Mouse (Mus musculus): ENCODE measurements around the gene Gm5796. TPM values are rescaled to one million over a fixed set of nuclear protein-coding genes. Genes with fewer than 3 reads are reported as not detected.

Gene Gm5796
- polyA plus RNA-seq (2014; fragmentation: Illumina TruSeq; extraction: RNeasy Lipid Tissue Mini Kit (QIAGEN cat#74804)), result not detected

DNA sequence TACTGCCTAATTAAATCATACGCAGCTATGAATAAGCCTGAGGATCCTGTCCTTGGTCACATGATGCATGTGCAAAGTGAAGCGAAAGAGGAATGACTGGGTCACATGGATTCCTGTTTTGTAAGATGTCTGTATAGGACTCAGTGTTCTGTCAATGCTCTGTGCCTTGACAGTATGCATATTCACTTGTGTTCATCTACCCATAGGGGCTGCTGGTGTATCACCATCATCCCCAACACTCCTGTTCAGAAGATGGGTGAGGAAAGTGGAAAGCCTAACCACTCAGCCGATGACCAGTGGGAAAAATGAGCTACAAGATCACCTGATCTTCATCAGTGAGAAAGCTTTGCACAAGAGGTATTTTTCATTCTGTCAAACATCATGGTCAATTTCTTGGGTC lies at the start of gene Gm5796:
TSS of gene Gm5796 (plus strand) at position 301 of the 400 bp plus-strand sequence.

DNA sequence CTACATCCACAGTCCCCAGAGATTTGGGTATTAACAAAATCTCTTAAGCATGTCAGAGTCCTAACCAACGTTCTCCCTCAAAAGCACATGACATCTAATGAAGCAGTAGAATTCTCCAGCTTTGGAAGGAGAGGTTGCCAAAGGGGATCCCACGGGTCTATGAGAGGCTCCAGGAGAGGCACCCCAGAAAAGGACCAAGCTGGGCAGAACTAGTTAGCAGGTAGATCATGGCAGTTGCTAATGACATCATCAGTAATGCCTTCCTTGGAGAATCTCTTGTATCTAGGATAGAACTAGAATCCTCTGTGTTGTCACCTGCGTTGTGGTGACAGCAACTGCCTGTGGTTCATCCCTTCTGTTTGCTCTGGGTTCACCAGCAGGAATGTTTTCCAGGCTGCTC lies 25.6 kb upstream of the Gm5796 start, which contains the start of gene Gm3099:
TSS of gene Gm3099 (plus strand) at position 301 of the 400 bp plus-strand sequence.

DNA sequence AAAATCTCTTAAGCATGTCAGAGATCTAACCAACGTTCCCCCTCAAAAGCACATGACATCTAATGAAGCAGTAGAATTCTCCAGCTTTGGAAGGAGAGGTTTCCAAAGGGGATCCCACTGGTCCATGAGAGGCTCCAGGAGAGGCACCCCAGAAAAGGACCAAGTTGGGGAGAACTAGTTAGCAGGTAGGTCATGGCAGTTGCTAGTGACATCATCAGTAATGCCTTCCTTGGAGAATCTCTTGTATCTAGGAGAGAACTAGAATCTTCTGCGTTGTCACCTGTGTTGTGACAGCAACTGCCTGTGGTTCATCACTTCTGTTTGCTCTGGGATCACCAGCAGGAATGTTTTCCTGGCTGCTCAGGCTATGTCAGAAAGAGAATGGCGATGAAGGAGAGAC lies 60.1 kb downstream of the Gm5796 start, which contains the start of gene Gm3115:
TSS of gene Gm3115 (plus strand) at position 301 of the 400 bp plus-strand sequence.

Other genes starting within 250 kb of the Gm5796 start
- not detected for gene Gm3002, start 213.9 kb upstream of the Gm5796 start, polyA plus RNA-seq (2014; fragmentation: Illumina TruSeq; extraction: RNeasy Lipid Tissue Mini Kit (QIAGEN cat#74804))
- gene Gm3033, start 177.7 kb upstream of the Gm5796 start, polyA plus RNA-seq (2014; fragmentation: Illumina TruSeq; extraction: RNeasy Lipid Tissue Mini Kit (QIAGEN cat#74804)), result not detected
- not detected for gene Gm2916, start 139.8 kb upstream of the Gm5796 start, polyA plus RNA-seq (2014; fragmentation: Illumina TruSeq; extraction: RNeasy Lipid Tissue Mini Kit (QIAGEN cat#74804))
- gene Gm3029, start 92.2 kb upstream of the Gm5796 start, polyA plus RNA-seq (2014; fragmentation: Illumina TruSeq; extraction: RNeasy Lipid Tissue Mini Kit (QIAGEN cat#74804)), result not detected
- not detected for gene Gm3095, start 60.4 kb upstream of the Gm5796 start, polyA plus RNA-seq (2014; fragmentation: Illumina TruSeq; extraction: RNeasy Lipid Tissue Mini Kit (QIAGEN cat#74804))
- not detected for gene Gm3099, start 25.5 kb upstream of the Gm5796 start, polyA plus RNA-seq (2014; fragmentation: Illumina TruSeq; extraction: RNeasy Lipid Tissue Mini Kit (QIAGEN cat#74804))
- gene Gm3115, start 60.2 kb downstream of the Gm5796 start, polyA plus RNA-seq (2014; fragmentation: Illumina TruSeq; extraction: RNeasy Lipid Tissue Mini Kit (QIAGEN cat#74804)), result not detected
- gene Gm8108, start 86.6 kb downstream of the Gm5796 start, polyA plus RNA-seq (2014; fragmentation: Illumina TruSeq; extraction: RNeasy Lipid Tissue Mini Kit (QIAGEN cat#74804)), result not detected
- gene Gm3127, start 141.1 kb downstream of the Gm5796 start, polyA plus RNA-seq (2014; fragmentation: Illumina TruSeq; extraction: RNeasy Lipid Tissue Mini Kit (QIAGEN cat#74804)), result not detected
- not detected for gene Gm2974, start 158.6 kb downstream of the Gm5796 start, polyA plus RNA-seq (2014; fragmentation: Illumina TruSeq; extraction: RNeasy Lipid Tissue Mini Kit (QIAGEN cat#74804))
- gene Gm3138, start 225.7 kb downstream of the Gm5796 start, polyA plus RNA-seq (2014; fragmentation: Illumina TruSeq; extraction: RNeasy Lipid Tissue Mini Kit (QIAGEN cat#74804)), result not detected